Mouse (Mus musculus): ENCODE measurements at regions not wholly inside any gene's neighbourhood (a gene's known extent, or its start where the extent isn't known, plus 50 kb on each side); places are given as distances from the start of the nearest gene placed in this dataset.

DNA sequence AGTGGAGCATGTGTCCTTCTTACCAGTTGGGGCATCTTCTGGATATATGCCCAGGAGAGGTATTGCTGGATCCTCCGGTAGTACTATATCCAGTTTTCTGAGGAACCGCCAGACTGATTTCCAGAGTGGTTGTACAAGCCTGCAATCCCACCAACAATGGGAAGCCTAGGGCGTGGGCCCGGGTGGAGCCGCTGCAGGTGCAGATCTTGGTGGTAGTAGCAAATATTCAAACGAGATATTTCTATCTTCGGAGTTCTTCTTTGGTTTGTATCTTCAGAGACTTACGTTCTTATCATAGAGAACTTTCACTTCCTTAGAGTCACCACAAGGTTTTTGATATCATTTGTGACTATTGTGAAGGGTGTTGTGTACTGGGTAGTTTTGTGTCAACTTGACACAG lies 60.2 kb upstream of the Btbd35f28 start:
- DNase-seq: peak; percentile 19 to 31

Measured in cerebellum, postnatal 36 days (tissue).